Mouse (Mus musculus) gastrocnemius, postnatal 4 days (tissue): ENCODE results near the gene Fars2. TPM values are rescaled to one million over a fixed set of nuclear protein-coding genes. Genes with fewer than 3 reads are reported as not detected.
"Not testable (repeated sequence)": the region's sequence is repeated elsewhere in the genome, so short reads cannot be mapped to it uniquely, and the experiment has no call there.

Experiments
- DNase-seq, 2 experiments: peaks; one replicate each; pipeline ENCODE4 v3.0.0; 2021 to 2022; ENCODE audit warnings: low spot score in 2 of 2, mixed read lengths in 2 of 2
- total RNA-seq, 2 experiments: library from RNA; stranded (reverse); gene quantifications; 2 replicates each; pipeline ENCODE4 v1.2.3; 2021

Fars2 gene
- total RNA-seq, 2 experiments from 2014 or later: 31.0 to 35.6 TPM

DNA sequence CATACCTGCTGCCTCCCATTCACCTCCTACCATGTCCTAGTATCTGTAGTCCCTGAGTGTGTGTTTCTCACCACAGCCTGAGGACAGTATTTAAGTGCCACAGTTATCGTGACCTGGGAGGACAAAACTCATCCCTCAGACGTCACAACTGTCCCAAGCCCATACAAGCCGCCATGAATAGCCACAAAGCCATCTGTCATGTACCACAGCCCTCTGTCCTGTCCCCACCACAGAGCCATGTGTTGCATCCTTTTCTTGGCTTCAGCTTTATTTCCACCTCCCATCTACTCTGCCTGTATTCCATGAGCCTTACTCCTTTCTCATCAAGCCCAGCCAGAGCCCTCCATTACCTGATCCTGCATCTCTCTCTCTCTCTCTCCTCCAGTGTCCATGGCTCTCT lies 244.2 kb downstream of the Fars2 start:
- DNase-seq: no peak

DNA sequence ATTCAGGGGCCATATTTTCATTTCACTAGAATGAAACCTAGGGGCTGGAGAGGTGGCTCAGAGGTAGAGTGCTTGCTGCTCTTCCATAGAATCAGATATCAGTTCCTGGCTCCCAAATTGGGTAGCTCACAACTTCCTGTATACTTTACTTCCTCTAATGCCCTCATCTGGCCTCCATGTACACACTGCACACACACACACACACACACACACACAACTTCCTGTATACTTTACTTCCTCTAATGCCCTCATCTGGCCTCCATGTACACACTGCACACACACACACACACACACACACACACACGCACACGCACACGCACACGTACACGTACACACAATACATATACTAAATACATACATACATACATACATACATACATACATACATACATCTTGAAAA lies 248.5 kb downstream of the Fars2 start:
- not testable (repeated sequence) for DNase-seq

DNA sequence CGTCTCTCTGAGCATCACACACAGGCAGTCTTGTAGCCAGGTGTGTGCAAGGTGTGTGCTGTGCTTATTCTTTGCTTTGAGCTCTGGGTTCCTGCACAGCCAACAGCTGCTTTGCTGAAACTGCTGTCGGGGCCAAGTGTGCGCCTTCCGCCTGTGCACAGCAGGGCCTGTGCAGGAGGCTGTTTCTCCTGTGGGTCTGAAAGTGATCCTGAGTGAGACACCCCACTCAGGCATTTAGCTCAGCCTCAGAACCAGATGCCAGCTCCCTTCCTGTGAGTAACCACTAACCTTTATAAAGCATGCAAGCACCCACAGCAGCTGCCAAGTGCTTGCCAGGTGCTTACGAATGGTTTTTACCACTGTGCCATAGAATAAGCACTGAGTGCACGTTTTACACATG lies 249.1 kb downstream of the Fars2 start:
- DNase-seq: no peak

DNA sequence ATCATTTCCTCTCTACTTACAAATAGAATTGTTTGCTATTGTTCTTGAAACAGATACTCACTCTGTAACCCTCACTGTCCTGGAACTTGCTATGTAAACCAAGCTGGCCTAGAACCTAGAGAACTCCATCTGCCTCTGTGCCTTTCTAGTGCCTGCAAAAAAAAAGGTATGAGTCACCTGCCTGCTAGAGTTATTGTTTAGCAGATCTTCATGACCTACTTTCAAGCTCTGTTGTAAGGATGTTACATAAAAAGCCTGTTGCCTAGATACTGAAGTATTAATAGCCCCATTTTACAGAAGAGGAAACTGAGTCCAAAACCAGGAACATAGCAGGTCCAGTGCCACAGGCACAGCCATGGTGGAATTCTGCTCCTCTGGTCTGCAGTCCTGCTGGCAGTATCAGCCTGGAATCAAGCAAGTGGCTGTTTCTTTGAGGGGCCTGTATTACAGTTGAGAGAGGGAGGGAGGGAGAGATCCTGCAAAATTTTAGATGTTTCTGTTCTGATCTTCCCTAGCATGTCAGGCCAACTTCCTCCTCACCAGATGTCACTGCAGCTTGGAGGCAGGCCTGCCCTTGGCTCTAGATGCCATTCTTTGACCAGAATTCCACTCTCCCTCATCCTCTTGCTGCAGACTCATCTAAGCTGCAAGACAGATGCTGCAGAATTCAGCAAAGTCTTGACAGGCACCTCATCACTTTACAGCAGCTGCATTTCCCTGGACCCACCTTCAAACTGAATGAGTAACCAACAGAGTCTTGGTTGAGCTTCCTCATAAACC lies 250.7 kb downstream of the Fars2 start:
- no peak for DNase-seq

DNA sequence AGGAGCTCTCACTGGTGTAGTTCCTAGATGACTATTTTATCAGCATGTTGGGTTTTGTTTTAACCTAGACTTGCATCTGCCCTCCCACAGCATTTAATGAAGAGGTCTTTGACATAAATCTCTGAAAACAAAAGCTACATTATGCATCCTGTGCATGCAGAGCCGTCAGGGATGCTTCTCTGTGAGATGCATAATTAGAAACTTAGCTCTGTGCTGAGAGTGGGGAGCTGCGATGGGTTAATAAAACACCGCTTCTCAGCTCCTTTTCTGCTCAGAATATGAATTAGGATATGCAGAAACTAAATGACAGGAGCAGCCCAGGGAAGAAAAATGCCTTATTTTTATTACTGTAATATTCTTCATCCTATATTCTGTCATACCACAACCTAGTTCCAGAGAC lies 251.6 kb downstream of the Fars2 start:
- no peak for DNase-seq

DNA sequence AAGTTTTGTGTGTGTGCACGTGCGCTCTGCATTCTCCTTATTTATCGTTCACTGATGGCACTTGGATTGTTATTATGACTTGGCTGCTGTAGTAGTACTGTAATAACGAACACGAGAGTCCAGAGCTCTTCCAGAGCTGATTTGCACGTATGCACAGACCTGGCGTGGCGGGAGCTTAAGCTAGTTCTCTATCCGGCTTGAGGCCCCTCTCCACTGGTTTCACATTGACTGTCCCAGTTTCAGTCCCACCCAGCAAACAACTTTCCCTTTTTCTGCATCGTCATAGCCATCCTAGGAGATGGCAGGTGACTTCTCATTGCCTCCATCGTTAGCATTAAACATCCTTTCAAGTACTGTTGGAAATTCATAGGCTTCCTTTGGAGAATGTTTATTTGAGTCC lies 252.2 kb downstream of the Fars2 start:
- no peak for DNase-seq

DNA sequence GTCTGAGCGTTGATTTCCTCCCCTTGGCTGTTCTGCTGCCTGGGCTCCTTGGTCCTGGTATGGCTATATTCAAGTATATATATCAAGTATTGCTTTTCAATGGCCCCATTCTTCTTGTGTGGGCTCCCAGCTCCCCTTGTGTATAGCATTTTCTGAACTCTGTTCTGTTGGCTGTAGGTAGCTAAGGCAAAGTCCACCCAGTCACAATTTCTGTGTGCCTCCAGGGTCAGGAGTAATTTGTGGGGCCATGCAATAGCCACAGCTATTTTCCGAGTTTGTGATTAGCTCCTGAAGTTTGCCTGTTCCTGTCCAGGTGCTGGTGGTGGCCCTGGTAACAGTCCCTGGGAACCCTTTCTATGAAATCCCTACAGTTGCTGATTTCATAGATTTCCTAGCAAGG lies 266.0 kb downstream of the Fars2 start:
- DNase-seq: no peak

DNA sequence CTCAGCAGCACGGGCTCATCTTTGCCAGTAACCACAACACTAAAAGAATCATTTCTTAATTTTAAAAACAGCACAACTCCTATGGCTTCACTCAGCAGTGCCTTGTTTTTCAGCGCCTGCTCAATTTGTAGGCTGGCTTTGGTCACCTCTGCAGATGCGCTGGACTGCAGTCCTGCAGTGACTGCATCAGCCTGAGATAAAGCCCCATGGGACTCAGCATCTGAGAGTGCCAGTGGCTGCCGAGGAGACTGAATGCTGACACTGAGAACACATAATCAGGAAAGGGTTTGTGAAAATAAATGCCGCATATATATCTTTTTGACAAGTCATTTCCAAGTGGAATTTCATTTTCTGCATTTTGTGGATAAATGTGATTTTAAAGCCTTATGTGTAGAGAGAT lies 268.9 kb downstream of the Fars2 start:
- DNase-seq: no peak

DNA sequence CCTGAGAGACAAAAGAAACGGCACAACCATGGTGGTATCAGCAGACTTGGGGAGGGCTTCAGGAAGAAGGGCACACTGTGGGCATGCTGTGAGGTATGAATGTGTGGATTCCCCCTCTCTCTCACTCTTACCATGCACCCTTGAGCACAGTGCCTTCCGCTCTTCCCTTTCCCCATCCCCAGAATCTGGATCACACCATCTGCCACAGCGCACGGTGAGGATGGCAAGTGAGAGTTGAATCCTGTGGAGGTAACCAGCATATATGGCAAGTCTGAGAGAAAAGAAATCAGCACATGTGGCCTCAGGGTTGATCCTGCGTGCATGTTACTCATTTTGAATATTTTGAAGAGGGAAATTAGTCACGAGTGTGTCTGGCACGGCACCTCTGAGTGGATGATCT lies 274.7 kb downstream of the Fars2 start:
- DNase-seq: no peak

DNA sequence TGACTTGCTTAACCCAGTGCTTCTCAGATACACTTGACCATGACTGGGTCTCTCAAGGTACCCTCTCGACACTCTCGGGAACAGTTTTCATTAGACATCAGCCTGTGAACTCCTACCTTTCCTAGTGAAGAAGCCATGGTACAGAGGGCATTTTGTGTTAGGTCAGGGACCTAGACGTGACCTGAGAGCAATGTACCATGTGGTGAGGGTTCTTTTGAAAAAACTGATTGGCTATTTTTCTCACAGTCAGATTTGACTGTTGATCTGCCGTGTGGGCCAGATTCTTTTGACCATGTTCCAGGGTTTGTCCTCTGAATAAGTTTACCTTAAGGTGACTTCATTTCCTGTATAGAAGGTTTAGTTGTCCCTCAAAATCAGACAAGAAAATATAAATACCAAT lies 275.5 kb downstream of the Fars2 start:
- DNase-seq: no peak

DNA sequence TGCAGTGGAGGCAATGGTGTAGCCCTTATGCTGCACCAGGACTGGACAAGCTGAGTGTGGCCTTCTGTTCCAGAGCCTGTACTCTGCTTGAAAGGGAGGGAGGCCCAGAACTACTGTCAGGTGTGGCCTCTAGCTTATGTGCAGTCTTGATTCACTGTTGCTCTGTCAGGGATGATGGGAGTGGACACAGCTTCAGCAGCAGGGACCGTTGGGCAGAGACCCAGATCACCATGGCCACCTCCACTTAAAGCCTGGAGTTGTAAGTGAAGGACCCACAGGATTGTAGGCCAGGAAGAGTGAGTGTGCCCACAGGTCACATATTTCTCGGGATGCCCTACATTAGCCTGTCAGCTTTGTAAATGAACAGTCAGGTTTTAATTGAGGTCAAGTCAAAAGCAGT lies 283.8 kb downstream of the Fars2 start:
- no peak for DNase-seq

DNA sequence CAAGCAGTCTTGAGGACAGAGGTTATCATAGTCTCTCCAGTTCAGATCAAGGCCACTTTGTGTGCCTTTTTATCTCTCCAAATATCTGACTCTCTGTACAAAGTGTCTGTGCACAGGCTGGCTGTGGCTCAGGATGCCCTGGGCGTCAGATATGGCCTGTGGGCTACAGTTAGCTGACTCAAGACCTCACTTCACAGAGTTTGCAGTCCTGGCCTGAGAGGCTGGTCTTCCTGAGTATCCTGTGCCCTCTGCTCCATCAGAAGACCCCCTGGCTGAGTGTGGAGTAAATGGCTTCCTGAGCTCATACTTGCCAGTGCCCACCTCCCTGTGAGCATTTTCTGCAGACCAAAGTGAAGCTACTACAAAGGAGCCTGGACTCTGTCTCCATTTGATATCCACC lies 296.1 kb downstream of the Fars2 start:
- no peak for DNase-seq

DNA sequence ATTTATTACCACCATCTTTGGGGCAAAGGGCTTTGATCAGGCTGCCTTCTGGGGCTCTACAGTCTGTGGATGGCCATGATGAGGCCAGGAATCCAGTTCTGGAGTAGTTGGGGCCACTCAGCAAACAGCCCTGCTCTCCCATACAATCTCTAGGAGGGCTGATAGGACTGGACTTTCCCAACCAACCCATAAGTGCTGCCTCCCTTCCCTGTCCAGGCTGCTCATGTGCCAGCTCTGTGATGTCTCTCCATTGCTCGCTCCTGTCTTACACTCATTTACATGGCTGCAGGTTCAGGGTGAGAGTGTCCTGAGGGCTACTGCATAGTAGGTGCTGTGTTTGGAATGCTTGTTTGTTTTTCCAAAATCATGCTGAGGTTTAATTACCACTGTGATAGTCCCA lies 298.0 kb downstream of the Fars2 start:
- DNase-seq: no peak

DNA sequence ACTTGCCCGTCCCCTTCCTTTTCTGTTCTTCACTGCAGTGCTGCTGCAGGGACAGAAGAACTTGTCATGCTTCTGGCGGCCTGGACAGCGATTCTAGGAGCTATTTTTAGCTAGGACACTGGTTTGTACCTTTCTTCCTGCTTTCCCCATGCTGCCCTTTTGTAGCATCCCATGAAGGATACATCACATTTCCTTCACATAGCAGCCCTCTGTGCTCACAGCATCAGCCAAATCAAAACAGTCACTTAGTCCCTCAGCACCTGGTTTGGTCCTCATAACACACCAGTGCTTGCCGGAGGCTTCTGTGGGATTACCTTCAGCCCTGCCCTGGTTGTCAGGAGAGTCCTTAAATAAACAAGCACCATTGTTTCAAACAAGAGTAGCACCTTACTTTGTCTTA lies 299.3 kb downstream of the Fars2 start:
- no peak for DNase-seq

DNA sequence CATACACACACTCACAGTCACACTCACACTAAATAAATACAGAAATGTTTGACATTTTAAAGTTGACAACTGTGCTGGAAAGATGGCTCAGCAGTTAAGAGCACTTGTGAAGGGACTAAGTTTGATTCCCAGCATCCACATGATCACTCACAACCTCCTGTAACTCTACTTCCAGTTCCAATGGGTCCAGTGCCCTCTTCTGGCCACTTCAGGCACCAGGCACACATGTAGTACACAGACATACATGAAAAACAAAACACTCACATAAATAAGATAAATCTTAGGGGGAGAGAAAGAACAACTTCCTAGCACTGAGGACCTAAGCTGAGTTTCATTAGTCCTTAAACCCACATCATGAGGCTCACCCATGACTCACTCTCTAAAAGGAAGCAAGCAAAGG lies 302.1 kb downstream of the Fars2 start:
- DNase-seq: no peak

DNA sequence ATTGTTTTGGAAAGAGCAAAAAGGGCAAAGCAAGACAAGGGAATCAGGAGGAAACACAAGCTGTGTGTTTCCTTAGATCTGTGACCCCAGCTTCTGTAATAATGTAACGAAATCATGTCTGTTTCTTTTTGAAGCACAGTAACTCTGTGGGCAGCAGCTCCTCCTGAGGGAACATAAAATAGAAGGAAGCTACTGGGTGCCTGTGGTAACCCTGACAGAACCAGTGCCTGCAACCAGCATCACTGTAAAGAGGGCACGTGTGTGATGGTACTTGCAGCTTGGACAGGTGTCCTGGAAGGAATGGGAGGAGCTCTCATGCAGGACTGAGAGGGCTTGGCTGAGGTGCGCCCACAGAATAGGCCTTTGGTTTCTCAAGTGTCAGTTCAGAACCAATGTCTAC lies 305.2 kb downstream of the Fars2 start:
- DNase-seq: no peak

DNA sequence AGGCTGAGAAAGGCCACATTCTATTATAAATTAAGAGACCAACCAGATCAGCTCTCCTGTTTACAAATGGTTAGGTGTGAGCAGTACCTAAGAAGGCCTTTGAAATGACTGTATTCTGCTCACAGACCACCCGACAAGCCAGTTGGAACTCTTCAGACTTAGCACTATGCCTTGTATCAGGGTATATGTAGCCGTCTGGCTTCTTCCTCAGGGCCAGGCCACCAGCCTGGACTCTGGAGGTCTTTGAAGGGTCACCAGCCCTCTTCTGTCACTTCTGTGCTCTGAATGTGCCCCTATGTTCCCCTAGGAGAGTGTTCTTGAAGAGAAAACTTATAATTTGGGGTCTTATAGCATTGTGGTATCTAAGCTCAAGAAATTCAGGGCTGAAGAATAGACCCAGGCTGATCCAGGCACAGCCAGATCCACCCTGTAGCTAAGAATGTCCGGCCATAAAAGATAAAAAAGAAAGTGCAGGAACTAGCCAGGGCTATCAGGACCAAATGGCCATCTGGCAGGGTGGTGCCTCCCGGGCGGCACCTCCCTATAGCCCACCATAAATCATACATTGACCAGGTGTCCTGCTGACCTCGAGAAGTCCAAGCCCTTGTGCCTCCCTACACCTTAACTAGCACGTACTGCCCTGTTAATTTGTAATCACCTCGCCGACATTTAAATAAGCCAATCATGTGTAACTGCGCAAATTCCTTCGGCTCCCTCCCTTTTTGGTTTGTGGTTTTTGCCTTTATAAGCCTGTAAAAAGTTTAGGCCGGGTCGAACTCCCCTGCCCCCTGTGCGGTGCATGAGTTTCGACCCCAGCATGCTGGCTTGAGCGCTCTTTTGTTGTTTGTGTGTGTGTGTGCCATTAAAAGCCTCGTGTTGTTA lies 308.9 kb downstream of the Fars2 start:
- DNase-seq: not testable (repeated sequence)

DNA sequence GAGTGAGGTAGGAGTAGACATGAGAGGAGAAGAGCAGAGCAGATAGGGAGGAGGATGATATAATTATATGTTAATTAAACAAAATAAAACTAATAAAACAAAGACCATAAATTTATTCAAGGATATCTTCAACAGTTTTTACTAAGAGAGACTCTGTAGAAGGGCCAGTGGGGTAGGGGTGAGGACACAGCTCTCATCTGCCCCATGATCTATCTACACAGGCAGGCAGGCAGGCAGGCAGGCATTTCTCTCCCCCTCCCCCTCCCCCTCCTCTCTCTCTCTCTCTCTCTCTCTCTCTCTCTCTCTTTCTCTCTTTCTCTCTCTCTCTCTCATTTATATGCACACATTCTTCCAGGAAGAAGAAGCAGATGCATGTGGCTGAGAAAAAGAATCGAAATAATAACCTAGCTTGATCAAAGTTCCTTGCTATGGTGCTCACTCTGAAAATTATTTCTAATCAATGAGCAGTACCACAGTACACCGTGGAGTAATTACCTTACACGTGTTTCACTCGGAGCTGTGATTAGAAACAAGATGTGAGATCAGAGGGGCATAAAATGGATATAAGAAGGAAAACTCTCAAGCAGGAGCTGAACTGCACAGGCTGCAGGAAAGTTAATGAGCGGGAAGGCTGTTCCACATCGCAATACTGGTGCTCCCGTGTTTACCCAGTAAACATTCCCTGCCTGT lies 312.4 kb downstream of the Fars2 start:
- DNase-seq: no peak

DNA sequence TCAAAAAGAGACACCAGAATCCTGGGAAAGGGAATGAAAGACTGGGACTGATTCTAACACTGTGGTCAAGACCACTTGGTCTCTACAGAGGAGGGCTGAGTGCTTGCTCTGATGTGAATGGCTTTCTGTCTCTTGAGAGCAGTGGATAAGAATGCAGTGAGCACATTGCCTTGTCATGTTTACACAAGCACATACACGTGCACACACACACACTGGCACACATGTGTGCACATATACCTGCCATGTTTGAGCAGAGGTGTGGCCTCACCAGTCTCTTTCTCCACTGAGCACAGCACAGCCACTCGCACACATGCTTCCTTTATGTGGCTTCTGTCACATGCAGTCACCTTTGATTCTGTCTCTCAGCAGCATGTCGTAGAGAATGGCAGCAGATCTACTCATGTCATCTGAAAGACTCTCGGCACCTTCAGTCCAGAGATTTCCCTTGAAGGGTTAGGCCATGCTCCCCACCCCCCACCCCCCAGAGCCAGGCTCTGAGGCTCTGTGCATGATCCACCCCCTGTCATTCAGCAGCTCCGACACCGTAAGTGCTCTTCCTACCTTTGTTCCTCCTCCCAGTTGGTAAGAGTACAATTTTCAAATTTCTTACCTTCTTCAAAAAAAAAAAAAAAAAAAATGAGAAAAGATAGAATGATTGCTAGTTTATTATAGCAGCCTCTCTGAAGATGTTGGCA lies 313.4 kb downstream of the Fars2 start:
- DNase-seq: no peak

DNA sequence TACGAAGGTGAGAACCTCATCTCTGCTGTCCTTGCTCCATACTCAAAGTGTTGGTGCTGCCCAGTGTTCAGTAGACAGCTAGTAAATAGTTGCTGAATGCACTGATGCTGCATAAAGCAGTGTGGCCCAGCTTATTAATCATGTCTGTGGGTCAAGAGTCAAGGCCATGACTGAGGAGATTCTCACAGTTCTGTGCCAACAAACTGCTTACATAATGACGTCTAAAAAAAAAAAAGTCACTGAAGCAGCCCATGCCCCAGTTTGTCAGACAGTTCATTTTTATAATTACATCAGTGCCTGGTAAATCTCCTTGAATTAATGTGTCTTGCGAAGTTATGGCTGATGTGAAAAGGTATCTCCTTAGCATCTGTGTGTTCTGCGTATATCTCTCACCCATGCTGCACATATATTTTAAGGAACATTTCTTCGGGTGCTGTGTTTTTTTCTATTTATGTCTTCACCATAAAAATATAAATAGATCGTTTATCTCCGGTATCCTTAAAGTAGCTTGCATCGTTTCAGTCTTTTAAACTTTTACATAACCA lies 314.8 kb downstream of the Fars2 start:
- no peak for DNase-seq
